Mouse (Mus musculus) ZHBTc4 (cell line): ENCODE measurements around the gene Atpif1.
A peak's percentile ranks its signal among the peaks of the same experiment; 100 is the strongest.

Experiments
- DNase-seq: peaks from one replicate; pipeline ENCODE4 v3.0.0-alpha.2; 2011; ENCODE audit warnings: low read depth, low spot score

Atpif1 gene

DNA sequence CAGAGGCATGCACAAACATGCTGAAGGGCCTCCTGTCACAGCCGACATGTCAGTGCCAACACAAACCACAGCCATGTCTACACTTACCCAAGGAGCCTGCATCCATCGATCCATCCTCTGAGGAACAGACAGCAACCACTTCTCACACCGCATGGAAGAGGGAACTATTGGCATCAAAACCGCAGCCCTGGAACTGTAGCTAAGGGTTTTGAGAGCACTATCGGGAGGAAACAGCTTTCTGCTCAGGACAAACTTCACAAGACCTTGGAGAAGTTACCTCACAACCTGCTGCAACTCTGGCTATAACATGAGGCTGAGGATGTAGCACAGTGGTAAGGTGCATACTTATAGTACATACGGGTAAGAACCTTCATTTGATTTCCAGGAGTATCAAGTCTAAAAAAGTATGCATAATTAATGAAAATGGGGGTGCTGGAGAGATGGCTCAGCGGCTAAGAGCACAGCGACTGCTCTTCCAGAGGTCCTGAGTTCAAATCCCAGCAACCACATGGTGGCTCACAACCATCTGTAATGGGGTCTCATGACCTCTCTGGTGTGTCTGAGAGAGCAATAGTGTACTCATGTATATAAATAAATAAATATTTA lies 5.4 kb downstream of the Atpif1 start:
- DNase-seq, result no peak

- DNase-seq, result peak; percentile 79
These were observed 6.8 kb downstream of the Atpif1 start for GRCm38 (mm10) chr4:132526678-132527077.

DNA sequence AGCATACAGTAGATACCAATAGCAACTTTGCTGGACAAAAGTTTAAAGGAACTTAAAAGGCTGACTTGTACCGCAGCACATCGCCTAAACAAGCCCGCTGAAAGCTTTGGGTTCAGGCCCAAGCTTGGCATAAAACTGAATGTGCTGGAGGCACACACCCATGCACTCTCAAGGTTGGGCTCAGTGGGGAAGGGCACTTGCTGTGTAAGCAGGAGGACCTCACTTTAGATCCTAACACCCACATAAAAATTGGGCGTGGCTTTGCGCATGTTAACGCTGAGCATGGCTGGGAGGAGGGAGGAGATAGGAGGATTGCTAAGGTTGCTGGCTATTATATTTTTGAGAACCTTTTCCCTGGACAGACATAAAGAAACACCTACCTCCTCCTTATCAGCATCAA lies 8.7 kb downstream of the Atpif1 start:
- peak; percentile 63 for DNase-seq

GRCm38 (mm10) chr4:132524321-132524741 lies 9.1 kb downstream of the Atpif1 start:
- peak; percentile 85 for DNase-seq

DNA sequence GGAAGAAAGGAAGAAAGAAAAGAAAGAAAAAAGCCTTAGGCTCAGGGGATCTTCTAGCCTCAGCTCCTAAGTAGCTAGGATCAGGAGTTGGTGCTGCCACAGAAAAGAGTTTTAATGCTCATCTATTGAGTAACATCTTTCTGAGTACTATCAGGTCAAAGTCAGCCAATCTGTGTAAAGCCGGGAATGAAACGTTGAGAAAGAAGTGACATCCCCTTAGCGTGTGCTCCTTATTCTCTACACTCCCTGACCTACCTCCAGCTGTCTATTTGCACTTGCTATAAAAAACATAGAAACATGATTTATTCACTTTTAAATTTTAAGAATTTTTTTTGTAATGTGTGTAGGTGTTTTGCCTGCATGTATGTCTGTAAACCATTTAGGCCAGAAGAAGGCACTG lies 14.3 kb downstream of the Atpif1 start:
- DNase-seq, result no peak

DNA sequence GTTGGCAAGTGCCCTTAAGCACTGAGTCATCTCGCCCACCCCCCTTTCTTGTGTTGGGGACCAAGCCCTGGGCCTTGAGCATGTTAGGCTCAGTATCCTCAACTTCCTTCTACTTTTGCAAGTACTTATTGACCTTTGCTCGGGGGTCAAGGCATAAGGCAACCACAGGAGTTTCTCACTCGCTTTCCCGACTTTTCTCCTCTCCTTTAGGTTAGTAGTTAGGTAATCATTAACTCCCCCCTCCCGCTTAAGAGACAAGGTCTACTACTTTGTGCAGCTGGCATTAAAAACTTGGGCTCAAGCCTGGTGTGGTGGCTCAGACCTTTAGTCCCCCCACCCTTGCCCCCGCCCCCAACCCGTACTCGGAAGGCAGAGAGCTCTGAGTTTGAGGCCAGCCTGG lies 15.4 kb downstream of the Atpif1 start:
- no peak for DNase-seq

GRCm38 (mm10) chr4:132515369-132516155 lies 17.9 kb downstream of the Atpif1 start:
- DNase-seq, result peak; percentile 99

DNA sequence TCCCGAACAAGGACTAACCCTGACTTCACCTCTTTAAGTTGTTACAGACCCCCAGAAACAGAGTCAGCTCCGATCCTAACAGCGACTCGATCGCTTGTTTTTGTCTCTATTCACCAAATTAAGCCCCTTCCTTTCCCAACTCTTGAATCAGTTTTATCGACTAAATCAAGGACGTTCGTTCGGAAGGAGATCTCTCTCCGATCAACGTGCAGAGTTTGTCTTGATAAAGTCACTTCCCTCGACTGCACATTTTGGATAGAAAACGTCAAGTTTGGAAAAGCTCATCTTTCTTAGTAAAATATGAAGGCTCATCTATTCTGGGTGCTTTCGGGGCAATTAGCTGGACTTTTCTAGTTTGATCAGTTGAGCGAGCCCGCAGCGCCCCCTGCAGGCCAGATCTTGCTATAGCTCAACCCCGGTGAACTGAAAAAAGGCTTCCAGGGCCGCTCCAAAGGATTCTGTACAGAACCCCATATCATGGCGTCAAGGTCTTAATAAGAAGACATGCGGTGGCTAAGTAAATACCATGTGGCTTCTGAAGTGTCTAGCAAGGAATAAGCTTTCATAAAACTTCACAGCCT lies 18.8 kb downstream of the Atpif1 start:
- DNase-seq, result peak; percentile 87

DNA sequence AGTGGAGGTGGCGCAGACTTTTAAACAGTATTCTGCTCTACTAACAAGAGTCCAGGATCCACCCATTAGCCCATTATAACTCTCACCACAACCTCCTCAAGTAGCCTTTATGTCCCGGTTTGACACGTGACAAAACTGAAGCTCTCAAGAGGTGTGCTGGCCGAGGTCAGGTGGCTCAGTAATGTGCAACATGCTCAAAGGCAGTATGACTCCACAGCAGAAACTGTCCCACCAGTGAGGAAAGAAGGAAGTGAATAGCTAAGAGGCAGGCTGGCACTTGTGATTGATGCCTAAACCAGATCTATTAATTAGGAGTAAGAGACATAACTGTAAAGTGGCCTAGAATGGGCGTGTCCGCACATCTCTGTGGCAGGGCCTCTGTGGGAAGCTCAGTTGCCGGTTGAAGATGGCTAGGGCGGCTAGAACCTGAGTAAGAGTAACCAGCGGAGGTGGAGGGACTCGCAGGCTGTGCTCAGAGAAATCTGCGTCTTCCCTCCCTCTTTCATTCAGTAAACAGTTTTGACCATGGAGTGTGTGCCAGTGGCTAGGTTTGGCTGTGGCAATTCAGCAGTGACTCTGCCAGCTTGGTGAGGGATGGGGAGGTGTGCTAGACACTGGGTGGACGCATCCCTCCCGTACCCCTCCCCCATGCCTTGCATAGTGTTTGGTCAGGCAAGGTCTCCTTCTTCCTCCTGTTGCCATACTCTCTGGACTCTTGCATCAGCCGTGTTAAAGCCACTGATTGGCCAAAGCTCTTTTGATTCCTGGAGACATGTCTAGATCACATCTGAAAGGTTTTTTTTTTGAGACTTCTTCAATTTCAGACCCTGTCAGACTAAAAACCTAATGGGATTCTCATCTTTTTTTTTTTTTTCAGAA lies 19.8 kb downstream of the Atpif1 start:
- peak; percentile 81 for DNase-seq

GRCm38 (mm10) chr4:132512080-132512479 lies 21.4 kb downstream of the Atpif1 start:
- no peak for DNase-seq

- DNase-seq, result peak; percentile 99
These were observed 23.1 kb downstream of the Atpif1 start, which contains the start of gene Sesn2 for GRCm38 (mm10) chr4:132510352-132510798. Gene Sesn2 (minus strand): TSS chr4:132510501.

DNA sequence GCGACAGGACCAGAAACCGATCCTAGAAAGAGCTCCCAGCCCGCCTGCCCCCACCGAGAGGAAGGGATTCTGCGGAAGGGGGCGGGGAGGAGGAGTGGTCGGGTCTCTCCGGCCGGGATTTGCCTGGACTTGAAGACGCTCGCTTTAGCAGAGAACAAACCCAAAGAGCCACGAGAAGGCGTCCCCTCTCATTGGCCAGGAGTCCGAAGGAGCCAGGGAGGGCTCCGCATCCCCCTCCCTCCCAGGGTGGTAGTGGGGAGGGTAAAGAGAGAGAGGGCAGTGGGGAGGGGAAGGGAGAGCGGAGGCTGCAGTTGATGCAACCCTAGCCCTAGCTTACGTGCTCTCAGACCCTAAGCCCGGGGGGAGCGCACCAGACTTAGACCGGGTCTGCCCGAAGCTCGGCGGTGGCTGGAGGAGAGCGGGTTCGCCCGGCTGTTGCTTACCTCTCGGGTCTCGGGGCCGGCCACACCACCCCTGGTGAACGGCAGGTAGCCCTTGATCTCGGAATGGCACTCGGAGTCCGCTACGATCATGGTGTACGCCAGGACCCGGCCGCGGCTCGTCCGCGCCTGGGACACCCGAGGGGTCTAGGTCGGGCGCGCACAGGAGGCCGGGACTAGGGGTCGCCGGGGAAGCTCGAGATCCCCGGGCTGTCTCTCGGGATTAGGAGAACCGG lies 23.7 kb downstream of the Atpif1 start:
- peak; percentile 97 for DNase-seq

- DNase-seq, result no peak
These were observed 26.2 kb downstream of the Atpif1 start for GRCm38 (mm10) chr4:132507210-132507609.

GRCm38 (mm10) chr4:132506250-132506649 lies 27.2 kb downstream of the Atpif1 start:
- DNase-seq, result peak; percentile 47

- peak; percentile 71 for DNase-seq
These were observed 27.7 kb downstream of the Atpif1 start for GRCm38 (mm10) chr4:132505800-132506199.

DNA sequence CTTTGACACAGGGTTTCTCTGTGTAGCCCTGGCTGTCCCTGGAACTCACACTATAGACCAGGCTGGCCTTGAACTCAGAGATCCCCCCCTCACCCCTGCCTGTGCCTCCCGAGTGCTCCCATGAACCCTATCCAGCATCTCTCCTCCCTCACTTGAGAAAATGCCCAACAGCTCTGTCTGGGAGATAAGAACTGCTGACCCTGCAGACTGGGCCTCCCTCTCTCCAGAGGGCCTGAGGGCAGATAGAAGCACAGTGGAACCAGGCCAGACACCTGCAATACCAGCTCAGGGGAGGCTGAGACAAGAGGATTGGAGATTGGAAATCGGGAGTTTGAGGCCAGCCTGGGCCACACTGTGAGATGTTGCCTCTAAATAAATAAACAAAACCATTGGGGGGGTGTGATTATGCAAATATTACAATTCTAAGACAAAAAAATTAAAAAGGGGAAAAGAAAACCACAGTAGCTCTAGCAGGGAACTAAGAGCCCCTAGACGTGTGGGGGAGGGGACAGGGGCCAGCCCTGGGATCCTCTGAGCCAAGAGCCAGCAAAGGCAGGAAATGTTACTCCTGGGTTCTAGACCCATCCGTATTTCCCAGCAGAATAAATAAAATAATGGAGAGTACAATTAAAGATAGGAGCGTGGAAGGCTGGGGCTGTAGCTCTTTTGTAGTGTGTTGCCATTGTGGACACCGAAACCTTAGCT lies 28.3 kb downstream of the Atpif1 start:
- DNase-seq, result no peak

- peak; percentile 28 for DNase-seq
These were observed 30.1 kb downstream of the Atpif1 start for GRCm38 (mm10) chr4:132503344-132503743.

DNA sequence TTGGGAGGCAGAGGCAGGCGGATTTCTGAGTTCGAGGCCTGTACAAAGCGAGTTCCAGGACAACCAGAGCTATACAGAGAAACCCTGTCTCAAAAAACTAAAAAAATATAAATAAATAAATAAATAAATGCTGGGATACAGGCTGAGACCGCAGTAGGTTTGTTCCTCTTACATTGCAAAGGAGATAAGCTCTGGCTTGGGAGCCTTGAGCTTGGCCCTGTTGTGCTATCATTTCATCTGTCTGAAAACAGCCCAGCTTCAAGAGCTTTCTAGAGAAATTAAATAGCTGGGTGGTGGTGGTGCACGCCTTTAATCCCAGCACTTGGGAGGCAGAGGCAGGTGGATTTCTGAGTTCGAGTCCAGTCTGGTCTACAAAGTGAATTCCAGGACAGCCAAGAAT lies 31.8 kb downstream of the Atpif1 start:
- no peak for DNase-seq

DNA sequence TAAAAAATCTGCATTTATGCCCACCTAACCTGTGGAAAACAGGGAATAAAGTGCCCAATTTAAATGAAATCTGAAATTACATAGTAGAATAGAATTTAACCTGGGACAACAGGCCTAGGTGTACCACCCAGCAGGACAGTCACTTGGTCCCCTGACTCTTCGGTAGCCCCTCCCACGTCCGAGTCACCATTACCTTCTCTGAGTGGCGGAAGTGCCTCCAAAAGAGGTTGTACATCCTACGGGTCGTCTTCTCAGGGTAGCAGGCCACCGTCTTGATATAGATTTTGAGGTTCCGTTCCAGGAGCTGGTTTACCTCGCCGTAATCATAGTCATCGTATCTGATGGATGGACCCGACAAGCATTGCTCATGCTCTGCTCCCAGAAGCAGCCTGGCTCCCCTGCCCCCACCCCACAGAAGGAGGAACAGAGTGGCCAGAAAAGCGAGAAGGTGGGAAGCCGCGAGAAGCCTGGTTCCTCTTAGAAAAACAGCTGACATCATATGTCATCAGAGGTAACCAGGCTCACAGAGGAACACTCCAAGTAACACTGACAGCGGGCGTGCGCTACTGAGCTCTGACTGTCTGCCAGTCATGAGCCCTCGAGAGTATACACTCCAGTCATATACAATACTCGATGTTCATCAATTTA lies 39.1 kb downstream of the Atpif1 start:
- no peak for DNase-seq
